Mouse (Mus musculus) MEL (cell line): ENCODE data around the gene Gm43738. TPM values are rescaled to one million over a fixed set of nuclear protein-coding genes. Genes with fewer than 3 reads are reported as not detected.
A peak's percentile ranks its signal among the peaks of the same experiment; 100 is the strongest.

Experiments used
- DNase-seq: peaks from one replicate; pipeline ENCODE4 v3.0.0; 2011; ENCODE audit warnings: low read depth, low spot score
- H3K27ac ChIP-seq: 2 replicates; pipeline ENCODE4 v1.5.1; 2012; ENCODE audit warnings: low read depth, mild to moderate bottlenecking, control low read depth, low read length, moderate library complexity; ENCODE audit not compliant: control insufficient read depth
- H3K27me3 ChIP-seq, 2 experiments: fragments of 150-350 bp in 1 of 2; sonication (generic) in 1 of 2; 2 replicates each; pipeline ENCODE4 v1.6.1; 2012; ENCODE audit warnings: low read length in 2 of 2, mild to moderate bottlenecking in 2 of 2, improper control_type of control experiment in 1 of 2, moderate library complexity in 1 of 2; ENCODE audit not compliant: insufficient read depth in 2 of 2, control insufficient read depth in 1 of 2
- H3K36me3 ChIP-seq, 2 experiments: 2 replicates each; pipeline ENCODE4 v1.6.1; 2012 to 2014; ENCODE audit warnings: low read length in 2 of 2, improper control_type of control experiment in 1 of 2, inconsistent platforms in 1 of 2, mild to moderate bottlenecking in 1 of 2; ENCODE audit not compliant: insufficient read depth in 2 of 2, control insufficient read depth in 1 of 2
- H3K4me1 ChIP-seq, 2 experiments: fragments of 150-350 bp in 1 of 2; sonication (generic) in 1 of 2; 2 replicates each; pipeline ENCODE4 v1.6.1; 2012; ENCODE audit warnings: low read length in 2 of 2, improper control_type of control experiment in 1 of 2, mild to moderate bottlenecking in 1 of 2; ENCODE audit not compliant: insufficient read depth in 2 of 2, control insufficient read depth in 1 of 2
- H3K4me3 ChIP-seq, 2 experiments: fragments of 150-350 bp in 1 of 2; sonication (generic) in 1 of 2; 2 replicates each; pipeline ENCODE4 v1.5.1; 2012; ENCODE audit warnings: low read depth in 2 of 2, low read length in 2 of 2, mild to moderate bottlenecking in 2 of 2, moderate library complexity in 2 of 2, control low read depth in 1 of 2, improper control_type of control experiment in 1 of 2; ENCODE audit not compliant: control insufficient read depth in 1 of 2, insufficient read depth in 1 of 2
- H3K79me2 ChIP-seq: 2 replicates; pipeline ENCODE4 v1.6.1; 2012; ENCODE audit warnings: mild to moderate bottlenecking, low read length, moderate library complexity; ENCODE audit not compliant: control insufficient read depth, poor library complexity, insufficient read depth
- H3K9ac ChIP-seq: 2 replicates; pipeline ENCODE4 v1.6.1; 2012; ENCODE audit warnings: low read depth, mild to moderate bottlenecking, control low read depth, low read length, moderate library complexity; ENCODE audit not compliant: control insufficient read depth, poor library complexity, severe bottlenecking
- H3K9me3 ChIP-seq: fragments of 150-350 bp; sonication (generic); replicated peaks from 2 replicates; pipeline ENCODE4 v1.6.1; 2012; ENCODE audit warnings: mild to moderate bottlenecking, low read length, improper control_type of control experiment, moderate library complexity; ENCODE audit not compliant: insufficient read depth
- BHLHE40 ChIP-seq: IDR thresholded peaks from 2 replicates; pipeline ENCODE4 v1.6.1; 2012; ENCODE audit warnings: low read depth, mild to moderate bottlenecking, inconsistent platforms, low read length, improper control_type of control experiment, borderline replicate concordance
- CHD1 ChIP-seq: IDR thresholded peaks from 2 replicates; pipeline ENCODE4 v1.6.1; 2012; ENCODE audit warnings: low read depth, mild to moderate bottlenecking, inconsistent platforms, low read length, improper control_type of control experiment
- CHD2 ChIP-seq: IDR thresholded peaks from 2 replicates; pipeline ENCODE4 v1.6.1; 2011; ENCODE audit warnings: low read length, improper control_type of control experiment
- E2F4 ChIP-seq: IDR thresholded peaks from 2 replicates; pipeline ENCODE4 v1.6.1; 2011; ENCODE audit warnings: low read depth, low read length, improper control_type of control experiment, borderline replicate concordance
- ELF1 ChIP-seq: IDR thresholded peaks from 2 replicates; pipeline ENCODE4 v1.6.1; 2014; ENCODE audit warnings: low read depth, mild to moderate bottlenecking, inconsistent platforms, low read length, improper control_type of control experiment, moderate library complexity
- EP300 ChIP-seq, 2 experiments: IDR thresholded peaks; 2 replicates each; pipeline ENCODE4 v1.6.1; 2011; ENCODE audit warnings: improper control_type of control experiment in 2 of 2, low read length in 2 of 2, low read depth in 1 of 2, mild to moderate bottlenecking in 1 of 2
- ETS1 ChIP-seq: IDR thresholded peaks from 2 replicates; pipeline ENCODE4 v1.6.1; 2012; ENCODE audit warnings: low read depth, mild to moderate bottlenecking, inconsistent platforms, low read length, improper control_type of control experiment, moderate library complexity
- GATA1 ChIP-seq: IDR thresholded peaks from 2 replicates; pipeline ENCODE4 v1.6.1; 2011; ENCODE audit warnings: low read depth, low read length, improper control_type of control experiment
- HCFC1 ChIP-seq: IDR thresholded peaks from 2 replicates; pipeline ENCODE4 v1.6.1; 2012; ENCODE audit warnings: low read depth, mild to moderate bottlenecking, inconsistent platforms, low read length, improper control_type of control experiment, moderate library complexity
- KAT2A ChIP-seq: conservative IDR thresholded peaks from 2 replicates; pipeline ENCODE4 v1.6.1; 2012; ENCODE audit warnings: low read depth, low read length, improper control_type of control experiment, inconsistent platforms
- MAX ChIP-seq: IDR thresholded peaks from 2 replicates; pipeline ENCODE4 v1.6.1; 2011; ENCODE audit warnings: low read length, improper control_type of control experiment
- MAZ ChIP-seq: IDR thresholded peaks from 2 replicates; pipeline ENCODE4 v1.6.1; 2012; ENCODE audit warnings: low read depth, mild to moderate bottlenecking, inconsistent platforms, low read length, improper control_type of control experiment
- MEF2A ChIP-seq: IDR thresholded peaks from 2 replicates; pipeline ENCODE4 v1.6.1; 2014; ENCODE audit warnings: low read depth, mild to moderate bottlenecking, inconsistent platforms, low read length, improper control_type of control experiment; ENCODE audit not compliant: poor library complexity, insufficient replicate concordance, severe bottlenecking; ENCODE audit errors: extremely low read depth
- MXI1 ChIP-seq: IDR thresholded peaks from 2 replicates; pipeline ENCODE4 v1.6.1; 2011; ENCODE audit warnings: mild to moderate bottlenecking, low read depth, low read length, improper control_type of control experiment
- MYB ChIP-seq: IDR thresholded peaks from 2 replicates; pipeline ENCODE4 v1.6.1; 2011; ENCODE audit warnings: mild to moderate bottlenecking, low read depth, low read length, improper control_type of control experiment
- MYC ChIP-seq: IDR thresholded peaks from 2 replicates; pipeline ENCODE4 v1.6.1; 2011; ENCODE audit warnings: low read depth, mild to moderate bottlenecking, low read length, improper control_type of control experiment, moderate library complexity
- POLR2A ChIP-seq, 2 experiments: IDR thresholded peaks; 2 replicates each; pipeline ENCODE4 v1.6.1; 2011 to 2012; ENCODE audit warnings: low read length in 2 of 2, mild to moderate bottlenecking in 2 of 2, control low read depth in 1 of 2, improper control_type of control experiment in 1 of 2, low read depth in 1 of 2, moderate library complexity in 1 of 2; ENCODE audit not compliant: control insufficient read depth in 1 of 2, insufficient read depth in 1 of 2, poor library complexity in 1 of 2
- POLR2AphosphoS2 ChIP-seq: IDR thresholded peaks from 2 replicates; pipeline ENCODE4 v1.6.1; 2011; ENCODE audit warnings: low read length, improper control_type of control experiment
- RCOR1 ChIP-seq: IDR thresholded peaks from 2 replicates; pipeline ENCODE4 v1.6.1; 2012; ENCODE audit warnings: low read depth, mild to moderate bottlenecking, inconsistent platforms, low read length, improper control_type of control experiment
- SIN3A ChIP-seq: IDR thresholded peaks from 2 replicates; pipeline ENCODE4 v1.6.1; 2012; ENCODE audit warnings: low read length, improper control_type of control experiment, inconsistent platforms
- SMC3 ChIP-seq: IDR thresholded peaks from 2 replicates; pipeline ENCODE4 v1.6.1; 2011; ENCODE audit warnings: low read depth, low read length, improper control_type of control experiment
- TAL1 ChIP-seq: IDR thresholded peaks from 2 replicates; pipeline ENCODE4 v1.6.1; 2012; ENCODE audit warnings: mild to moderate bottlenecking, inconsistent platforms, low read length, moderate library complexity, mixed read lengths
- TBP ChIP-seq: IDR thresholded peaks from 2 replicates; pipeline ENCODE4 v1.8.0; 2011; ENCODE audit warnings: low read depth, low read length, improper control_type of control experiment
- TCF12 ChIP-seq: IDR thresholded peaks from 2 replicates; pipeline ENCODE4 v1.6.1; 2014; ENCODE audit warnings: low read depth, mild to moderate bottlenecking, inconsistent platforms, low read length, improper control_type of control experiment, moderate library complexity
- UBTF ChIP-seq: IDR thresholded peaks from 2 replicates; pipeline ENCODE4 v1.6.1; 2012; ENCODE audit warnings: low read depth, mild to moderate bottlenecking, inconsistent platforms, low read length, improper control_type of control experiment, moderate library complexity, borderline replicate concordance; ENCODE audit not compliant: insufficient read depth
- USF2 ChIP-seq, 2 experiments: IDR thresholded peaks; 2 replicates each; pipeline ENCODE4 v1.6.1; 2011 to 2012; ENCODE audit warnings: improper control_type of control experiment in 2 of 2, low read length in 2 of 2, borderline replicate concordance in 1 of 2, inconsistent platforms in 1 of 2, low read depth in 1 of 2, mild to moderate bottlenecking in 1 of 2; ENCODE audit not compliant: insufficient read depth in 1 of 2
- ZC3H11A ChIP-seq: IDR thresholded peaks from 2 replicates; pipeline ENCODE4 v1.6.1; 2012; ENCODE audit warnings: low read depth, mild to moderate bottlenecking, inconsistent platforms, low read length, improper control_type of control experiment
- ZMIZ1 ChIP-seq: IDR thresholded peaks from 2 replicates; pipeline ENCODE4 v1.6.1; 2012; ENCODE audit warnings: low read depth, mild to moderate bottlenecking, inconsistent platforms, low read length, improper control_type of control experiment, moderate library complexity
- ZNF384 ChIP-seq: IDR thresholded peaks from 2 replicates; pipeline ENCODE4 v1.6.1; 2012; ENCODE audit warnings: low read depth, mild to moderate bottlenecking, inconsistent platforms, low read length, improper control_type of control experiment
- polyA plus RNA-seq, 2 experiments: library from polyadenylated mRNA; stranded (reverse) in 1 of 2; unstranded in 1 of 2; fragments of >175 nt in 1 of 2; fragments of >200 nt in 1 of 2; gene quantifications; 2 replicates each; pipeline versions ENCODE4 v1.2.1 to v1.2.4; 2012; ENCODE audit warnings: low replicate concordance in 2 of 2, low read depth in 1 of 2; ENCODE audit not compliant: insufficient read length in 2 of 2, insufficient read depth in 1 of 2, missing spikeins in 1 of 2
- total RNA-seq: library from RNA; depleted of rRNA; stranded (reverse); fragments of 300-350 nt; gene quantifications from 2 replicates; pipeline ENCODE4 v1.2.3, GENCODE M21; 2012

Gm43738 gene
- total and polyA plus RNA-seq, 3 experiments, result not detected

GRCm38 (mm10) chr3:89106881-89107280 is 6.0 kb upstream of the Gm43738 start:
- peaks cover 0 to 20% of the 10 kb centered on the region in 2 experiments; a peak in 2 of 4 replicates for H3K36me3 ChIP-seq
- no peaks in the 10 kb centered on the region for H3K9me3 ChIP-seq
- no peaks in the 10 kb centered on the region for H3K79me2 ChIP-seq
- DNase-seq, result peak; percentile 77
- H3K27ac ChIP-seq, result peak overlapping the region; percentile 80
- H3K4me1 ChIP-seq, result peaks cover 15 to 18% of the 10 kb centered on the region in 2 experiments
- peak overlapping the region; percentile 11 for H3K9ac ChIP-seq
- peak overlapping the region in 1 of 2 experiments; percentile 17; a peak in 1 of 4 replicates for H3K4me3 ChIP-seq
- H3K27me3 ChIP-seq, result no peaks in the 10 kb centered on the region
- TF ChIP-seq GATA1 (peak; percentile 42; the same call in 1 of the 2 replicates), MYC (no peak), BHLHE40 (no peak), POLR2AphosphoS2 (no peak), HCFC1 (0 out of 2 replicates have a peak, but pooled peaks have one; percentile 59), SIN3A (peak; percentile 48; the same call in 1 of the 2 replicates), ETS1 (0 out of 2 replicates have a peak, but pooled peaks have one; percentile 45), MAZ (no peak), MEF2A (no peak), KAT2A (no peak), POLR2A (IDR thresholded peaks at IDR 0.05; ENCODE audit: control insufficient read depth in 1 of 2, insufficient read depth in 1 of 2, low read depth in 1 of 2, low read length in 2 of 2, poor library complexity in 1 of 2) (peak in 1 of 2 experiments; percentile 43; a peak in 1 of 4 replicates), TCF12 (no peak), CHD2 (no peak), ELF1 (0 out of 2 replicates have a peak, but pooled peaks have one; percentile 47), ZNF384 (no peak), MAX (peak; percentile 30; the same call in 1 of the 2 replicates), UBTF (no peak), E2F4 (no peak), ZMIZ1 (no peak), MYB (no peak), TBP (peak; percentile 77), SMC3 (no peak), ZC3H11A (no peak), TAL1 (no peak), USF2 (IDR thresholded peaks at IDR 0.05; ENCODE audit: borderline replicate concordance in 1 of 2, insufficient read depth in 1 of 2, low read depth in 1 of 2, low read length in 2 of 2) (no peak), CHD1 (no peak), EP300 (IDR thresholded peaks at IDR 0.05; ENCODE audit: low read depth in 1 of 2, low read length in 2 of 2) (peak; percentile 43 to 56; a peak in 3 of 4 replicates), MXI1 (0 out of 2 replicates have a peak, but pooled peaks have one; percentile 19), RCOR1 (no peak)
